Mouse (Mus musculus): ENCODE data around the gene Scarb1. TPM values are rescaled to one million over a fixed set of nuclear protein-coding genes. Genes with fewer than 3 reads are reported as not detected.

Scarb1 gene
- polyA plus RNA-seq, 1 experiment: not detected

GRCm38 (mm10) chr5:125330191-125330590 lies 10.7 kb downstream of the Scarb1 start:
- WGBS: 87% methylated on average over 9 of the region's 9 CpGs
- Histone ChIP-seq H3K4me1 (ENCODE audit: control insufficient read depth, insufficient read depth, low read length) (peaks cover 21% of the 10 kb centered on the region), H3K27ac (ENCODE audit: insufficient read depth, low read depth, low read length) (no peak overlapping the region), H3K4me3 (ENCODE audit: insufficient read depth, low read depth, low read length) (no peak overlapping the region)
- TF ChIP-seq POLR2A (IDR thresholded peaks at IDR 0.05; ENCODE audit: insufficient read depth, low read depth, low read length): no peak
- no peak for TF ChIP-seq CTCF (IDR thresholded peaks at IDR 0.05; ENCODE audit: insufficient read depth, low read depth, low read length)

GRCm38 (mm10) chr5:125327596-125328385 lies 13.1 kb downstream of the Scarb1 start:
- Histone ChIP-seq H3K27ac (ENCODE audit: insufficient read depth, low read depth, low read length) (no peak overlapping the region), H3K4me1 (ENCODE audit: control insufficient read depth, insufficient read depth, low read length) (peaks cover 18% of the 10 kb centered on the region), H3K4me3 (ENCODE audit: insufficient read depth, low read depth, low read length) (peak overlapping the region; percentile 35; the same call in 1 of the 2 replicates)
- TF ChIP-seq POLR2A (IDR thresholded peaks at IDR 0.05; ENCODE audit: insufficient read depth, low read depth, low read length) (no peak), CTCF (IDR thresholded peaks at IDR 0.05; ENCODE audit: insufficient read depth, low read depth, low read length) (no peak)
- whole genome bisulfite sequencing: 63% methylated on average over 18 of the region's 18 CpGs

GRCm38 (mm10) chr5:125326351-125326750 lies 14.5 kb downstream of the Scarb1 start:
- Histone ChIP-seq H3K27ac (ENCODE audit: insufficient read depth, low read depth, low read length) (no peak overlapping the region), H3K4me1 (ENCODE audit: control insufficient read depth, insufficient read depth, low read length) (peaks cover 11% of the 10 kb centered on the region), H3K4me3 (ENCODE audit: insufficient read depth, low read depth, low read length) (no peak overlapping the region)
- 74% methylated on average over 8 of the region's 8 CpGs for WGBS
- no peak for TF ChIP-seq CTCF (IDR thresholded peaks at IDR 0.05; ENCODE audit: insufficient read depth, low read depth, low read length)
- no peak for TF ChIP-seq POLR2A (IDR thresholded peaks at IDR 0.05; ENCODE audit: insufficient read depth, low read depth, low read length)

- Histone ChIP-seq H3K27ac (ENCODE audit: insufficient read depth, low read depth, low read length) (no peak overlapping the region), H3K4me3 (ENCODE audit: insufficient read depth, low read depth, low read length) (no peak overlapping the region), H3K4me1 (ENCODE audit: control insufficient read depth, insufficient read depth, low read length) (peaks cover 11% of the 10 kb centered on the region)
- 71% methylated on average over 11 of the region's 11 CpGs for WGBS
- TF ChIP-seq CTCF (IDR thresholded peaks at IDR 0.05; ENCODE audit: insufficient read depth, low read depth, low read length) (no peak), POLR2A (IDR thresholded peaks at IDR 0.05; ENCODE audit: insufficient read depth, low read depth, low read length) (no peak)
These were observed 15.0 kb downstream of the Scarb1 start for GRCm38 (mm10) chr5:125325931-125326330.

GRCm38 (mm10) chr5:125325285-125325684 lies 15.6 kb downstream of the Scarb1 start:
- TF ChIP-seq POLR2A (IDR thresholded peaks at IDR 0.05; ENCODE audit: insufficient read depth, low read depth, low read length) (no peak), CTCF (IDR thresholded peaks at IDR 0.05; ENCODE audit: insufficient read depth, low read depth, low read length) (no peak)

GRCm38 (mm10) chr5:125323939-125324480 lies 16.9 kb downstream of the Scarb1 start:
- TF ChIP-seq POLR2A (IDR thresholded peaks at IDR 0.05; ENCODE audit: insufficient read depth, low read depth, low read length) (no peak), CTCF (IDR thresholded peaks at IDR 0.05; ENCODE audit: insufficient read depth, low read depth, low read length) (no peak)
- H3K4me3 ChIP-seq (ENCODE audit: insufficient read depth, low read depth, low read length): no peak overlapping the region
- 92% methylated on average over 7 of the region's 7 CpGs for WGBS
- no peak overlapping the region for H3K27ac ChIP-seq (ENCODE audit: insufficient read depth, low read depth, low read length)
- peaks cover 20% of the 10 kb centered on the region for H3K4me1 ChIP-seq (ENCODE audit: control insufficient read depth, insufficient read depth, low read length)

More at GRCm38 (mm10) chr5:125325285-125325684, 15.6 kb downstream of the Scarb1 start:
- 69% methylated on average over 4 of the region's 4 CpGs for WGBS
- no peak overlapping the region for H3K4me3 ChIP-seq (ENCODE audit: insufficient read depth, low read depth, low read length)
- peaks cover 13% of the 10 kb centered on the region for H3K4me1 ChIP-seq (ENCODE audit: control insufficient read depth, insufficient read depth, low read length)
- no peak overlapping the region for H3K27ac ChIP-seq (ENCODE audit: insufficient read depth, low read depth, low read length)

- H3K27ac ChIP-seq (ENCODE audit: insufficient read depth, low read depth, low read length): no peak overlapping the region
- no peak overlapping the region for H3K4me3 ChIP-seq (ENCODE audit: insufficient read depth, low read depth, low read length)
- peaks cover 22% of the 10 kb centered on the region for H3K4me1 ChIP-seq (ENCODE audit: control insufficient read depth, insufficient read depth, low read length)
- 92% methylated on average over 6 of the region's 6 CpGs for WGBS
- TF ChIP-seq POLR2A (IDR thresholded peaks at IDR 0.05; ENCODE audit: insufficient read depth, low read depth, low read length) (no peak), CTCF (IDR thresholded peaks at IDR 0.05; ENCODE audit: insufficient read depth, low read depth, low read length) (no peak)
These were observed 17.8 kb downstream of the Scarb1 start for GRCm38 (mm10) chr5:125323128-125323527.

GRCm38 (mm10) chr5:125321836-125322235 lies 19.1 kb downstream of the Scarb1 start:
- Histone ChIP-seq H3K4me3 (ENCODE audit: insufficient read depth, low read depth, low read length) (no peak overlapping the region), H3K4me1 (ENCODE audit: control insufficient read depth, insufficient read depth, low read length) (peaks cover 19% of the 10 kb centered on the region), H3K27ac (ENCODE audit: insufficient read depth, low read depth, low read length) (no peak overlapping the region)
- TF ChIP-seq CTCF (IDR thresholded peaks at IDR 0.05; ENCODE audit: insufficient read depth, low read depth, low read length) (no peak), POLR2A (IDR thresholded peaks at IDR 0.05; ENCODE audit: insufficient read depth, low read depth, low read length) (no peak)
- 61% methylated on average over 3 of the region's 3 CpGs for WGBS

Data from olfactory bulb, adult 2 months (tissue).